In the genomic region with DNA sequence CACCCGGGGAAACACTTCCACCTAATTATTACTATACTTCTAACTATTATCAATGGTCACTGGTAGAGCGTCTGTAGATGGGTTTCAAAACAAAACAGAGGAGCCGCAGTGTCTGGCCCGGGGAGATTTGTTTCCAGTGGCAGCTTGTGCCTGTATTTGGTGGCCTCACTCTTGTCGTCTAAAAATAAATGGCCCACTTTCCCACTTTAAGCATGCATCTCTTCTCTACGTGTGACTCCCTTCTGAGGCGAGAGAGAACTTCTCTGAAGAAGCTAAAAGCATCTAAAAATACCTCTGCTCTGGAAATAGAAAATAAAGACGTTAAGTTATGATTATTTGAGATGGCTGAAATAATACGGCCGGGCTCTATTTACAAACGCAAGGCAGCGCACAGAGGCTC, we compare ENCODE assay signal across 18 mouse cellular contexts.
DNase-seq lines count a peak whose midpoint lies in the region; ATAC-seq lines count a peak whose summit lies in the region.
"Had no signal": no experiment of that assay in that cellular context is flagged by ENCODE, and none has a peak within 500 bp of the region (broad histone marks: within the 10 kb centered on the region; RNA-seq: fewer than 3 reads in every experiment).

No protein-coding gene starts in this region.

- peak overlapping the region; percentile 15; the same call in 1 of the 2 replicates for H3K4me3 ChIP-seq in heart, embryonic 10.5 days
- peak overlapping the region; percentile 16; the same call in 1 of the 2 replicates for H3K4me3 ChIP-seq in heart, embryonic 13.5 days
- H3K4me3 ChIP-seq: hindbrain, embryonic 15.5 days; intestine, embryonic 15.5 days; limb, embryonic 12.5 days; liver, embryonic 12.5 days; stomach, embryonic 15.5 days had no signal

- 38% methylated on average over 12 of the region's 12 CpGs for WGBS in heart, embryonic 10.5 days
- 33% methylated on average over 12 of the region's 12 CpGs for WGBS in heart, embryonic 13.5 days

- DNase-seq in heart, adult 9 months (ENCODE audit: low spot score in 2 of 2), result peak; percentile 11 to 12
- no peak for DNase-seq in heart, postnatal 4 days
- no peak for DNase-seq in heart, embryonic 10.5 days (ENCODE audit: low spot score)
- peak; percentile 34 for DNase-seq in skeletal muscle tissue, adult 2 months (ENCODE audit: low read depth, low spot score)
- no peak for DNase-seq in embryo, embryonic 10.5 days (ENCODE audit: low spot score)
- DNase-seq: adrenal gland, adult 2 months; cerebellum, adult 8-10 months; kidney, postnatal 36 days; lung, adult 2 months; right cerebral cortex, postnatal 14 days had no signal

- H3K27ac ChIP-seq in heart, embryonic 10.5 days, result peak overlapping the region; percentile 86
- peak overlapping the region; percentile 93 for H3K27ac ChIP-seq in heart, embryonic 13.5 days (replicated peaks)
- H3K27ac ChIP-seq: hindbrain, embryonic 15.5 days; intestine, embryonic 15.5 days; limb, embryonic 12.5 days; liver, embryonic 12.5 days; stomach, embryonic 15.5 days had no signal

- no peaks in the 10 kb centered on the region for H3K27me3 ChIP-seq in heart, embryonic 10.5 days (ENCODE audit: insufficient read depth, poor library complexity, severe bottlenecking)
- H3K27me3 ChIP-seq in heart, embryonic 13.5 days (replicated peaks), result no peaks in the 10 kb centered on the region
- H3K27me3 ChIP-seq: hindbrain, embryonic 15.5 days; intestine, embryonic 15.5 days; limb, embryonic 12.5 days; liver, embryonic 12.5 days; stomach, embryonic 15.5 days had no signal

- peaks cover 32% of the 10 kb centered on the region for H3K4me1 ChIP-seq in heart, embryonic 10.5 days
- H3K4me1 ChIP-seq in heart, embryonic 13.5 days, result peaks cover 39% of the 10 kb centered on the region
- H3K4me1 ChIP-seq: intestine, embryonic 15.5 days; liver, embryonic 12.5 days; stomach, embryonic 15.5 days had no signal

- no peaks in the 10 kb centered on the region for H3K36me3 ChIP-seq in heart, embryonic 10.5 days
- no peaks in the 10 kb centered on the region for H3K36me3 ChIP-seq in heart, embryonic 13.5 days
- H3K36me3 ChIP-seq: hindbrain, embryonic 15.5 days; intestine, embryonic 15.5 days; limb, embryonic 12.5 days; liver, embryonic 12.5 days; stomach, embryonic 15.5 days had no signal

- no peaks in the 10 kb centered on the region for H3K9me3 ChIP-seq in heart, embryonic 10.5 days
- H3K9me3 ChIP-seq in heart, embryonic 13.5 days, result no peaks in the 10 kb centered on the region
- H3K9me3 ChIP-seq: hindbrain, embryonic 15.5 days; intestine, embryonic 15.5 days; limb, embryonic 12.5 days; liver, embryonic 12.5 days; stomach, embryonic 15.5 days had no signal

- ATAC-seq in heart, embryonic 13.5 days (ENCODE audit: extremely low read depth, insufficient number of reproducible peaks, low FRiP score, low TSS enrichment), result no peak; the same call in 1 of the 2 replicates
- ATAC-seq in activated CD4-positive, CD25-positive, alpha-beta regulatory T cell, adult 4 months, result no peak
- ATAC-seq: forebrain, embryonic 14.5 days; intestine, embryonic 15.5 days; liver, embryonic 12.5 days had no signal

- H3K9ac ChIP-seq in heart, embryonic 13.5 days, result 0 out of 2 replicates have a peak overlapping the region, but pooled peaks have one; percentile 47
- H3K9ac ChIP-seq: hindbrain, embryonic 15.5 days; intestine, embryonic 15.5 days; limb, embryonic 12.5 days; liver, embryonic 12.5 days; stomach, embryonic 15.5 days had no signal

- H3K4me2 ChIP-seq in heart, embryonic 13.5 days, result peak overlapping the region; percentile 55
- H3K4me2 ChIP-seq: hindbrain, embryonic 15.5 days; intestine, embryonic 15.5 days; limb, embryonic 12.5 days; liver, embryonic 12.5 days; stomach, embryonic 15.5 days had no signal

Comparison
In these comparisons a context has a peak if more than half of its experiments do, and no peak if none do; other contexts are left out.
1. DNase-seq: peak in heart, adult 9 months (2 of 2) and skeletal muscle tissue, adult 2 months (single experiment); none in heart, postnatal 4 days (single experiment), heart, embryonic 10.5 days (single experiment) and embryo, embryonic 10.5 days (single experiment).